Mouse (Mus musculus) CD4-positive, CD25-positive, alpha-beta regulatory T cell, adult 2 months (primary cell): Measurements from ENCODE around the gene Creb5.

Source experiments
- DNase-seq: peaks from one replicate; pipeline ENCODE4 v3.0.0-alpha.2; 2012; ENCODE audit warnings: low read depth, low spot score

Gene Creb5

DNA sequence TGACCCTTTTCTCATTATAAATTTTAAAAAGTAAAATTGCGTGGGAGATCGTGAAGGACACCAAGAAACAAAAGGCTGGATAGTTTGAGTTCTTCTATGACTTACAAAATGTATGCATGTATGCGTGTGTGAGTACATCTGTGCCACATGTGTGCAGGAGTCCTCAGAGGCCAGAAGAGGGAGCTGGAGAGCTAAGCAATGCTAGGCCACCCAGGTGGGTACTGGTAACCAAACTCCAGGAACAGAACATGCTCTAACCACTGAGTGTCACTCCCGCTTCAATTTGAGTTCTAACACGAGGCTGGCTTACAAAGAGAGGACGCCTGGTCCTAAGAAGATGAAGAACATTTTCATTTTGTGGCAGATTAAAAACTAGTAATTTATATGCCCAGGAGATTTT, 203.8 kb downstream of the Creb5 start:
- peak; percentile 7 for DNase-seq

DNA sequence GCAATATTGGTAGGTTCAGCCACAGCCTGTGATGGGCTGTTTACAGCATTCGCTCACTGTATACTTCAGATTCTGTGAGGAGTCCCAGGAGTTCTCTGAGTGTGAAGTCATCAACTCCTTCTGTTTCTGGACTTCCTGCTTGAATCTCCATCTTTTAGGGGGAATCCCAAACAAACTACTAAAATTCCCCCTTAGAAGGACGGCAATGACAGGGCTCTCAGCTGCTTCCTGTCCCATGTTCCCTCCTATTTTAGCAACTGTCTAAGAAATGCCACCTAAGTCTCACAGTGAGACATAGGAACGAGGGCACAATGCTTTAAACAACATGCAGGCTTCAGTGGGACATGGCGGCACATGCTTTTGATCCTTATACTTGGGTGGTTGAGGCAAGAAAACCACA, 204.3 kb downstream of the Creb5 start:
- no peak for DNase-seq

DNA sequence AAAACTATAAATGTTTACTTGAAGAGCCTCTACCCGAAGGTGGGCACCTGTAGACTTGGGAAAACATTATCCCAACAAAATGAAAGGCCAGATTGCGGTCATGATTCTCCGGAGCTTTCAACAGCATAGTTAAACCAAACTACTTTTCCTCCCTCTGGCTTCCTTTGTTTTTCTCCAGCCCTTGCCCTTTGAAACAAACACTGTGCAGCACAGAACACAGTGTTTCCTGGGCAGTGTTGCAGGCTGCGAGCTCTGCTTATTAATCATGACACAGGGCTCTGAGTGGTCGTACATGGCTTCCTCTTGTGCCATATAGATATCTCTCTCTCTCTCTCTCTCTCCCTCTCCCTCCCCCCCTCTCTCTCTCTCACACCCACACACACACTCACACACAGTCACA, 206.8 kb downstream of the Creb5 start:
- no peak for DNase-seq

DNA sequence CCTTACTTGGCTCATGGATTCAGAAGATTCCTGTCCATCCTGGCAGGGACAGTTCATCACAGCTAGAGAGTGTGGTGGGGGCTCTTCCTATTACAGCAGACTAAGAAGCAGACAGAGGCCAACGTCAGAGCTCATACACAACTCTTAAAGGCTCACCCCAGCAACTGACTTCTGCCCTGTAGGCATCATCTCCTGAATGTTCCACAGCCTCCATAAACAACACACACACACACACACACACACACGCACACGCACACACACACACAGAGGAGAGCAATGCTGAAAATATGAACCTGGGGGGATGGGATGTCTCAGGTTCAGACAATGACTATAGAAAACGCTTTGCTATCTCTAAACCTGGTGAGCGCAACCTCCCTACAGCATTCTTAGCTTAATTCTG, 208.6 kb downstream of the Creb5 start:
- no peak for DNase-seq

DNA sequence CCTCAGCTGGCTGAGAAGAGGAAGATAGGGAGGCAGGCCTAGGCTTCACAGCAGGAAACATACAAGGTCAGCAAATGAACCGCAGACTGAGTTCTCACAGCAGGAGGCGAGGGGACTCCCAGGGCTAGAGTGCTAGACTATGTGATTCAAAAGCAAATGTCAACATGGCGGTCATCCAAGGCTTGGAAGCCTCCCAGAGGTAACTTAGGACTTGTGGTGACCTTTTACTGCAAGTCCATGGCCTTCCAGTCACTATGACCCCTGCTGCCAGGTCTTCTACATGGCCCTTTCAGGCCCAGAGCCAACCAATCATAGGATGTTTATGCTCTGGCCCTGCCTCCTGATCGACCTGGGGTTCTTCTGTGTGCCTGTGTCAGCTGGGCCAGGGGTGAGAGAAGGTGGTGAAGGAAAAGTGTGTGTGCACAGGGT, 209.3 kb downstream of the Creb5 start:
- peak; percentile 1 for DNase-seq

DNA sequence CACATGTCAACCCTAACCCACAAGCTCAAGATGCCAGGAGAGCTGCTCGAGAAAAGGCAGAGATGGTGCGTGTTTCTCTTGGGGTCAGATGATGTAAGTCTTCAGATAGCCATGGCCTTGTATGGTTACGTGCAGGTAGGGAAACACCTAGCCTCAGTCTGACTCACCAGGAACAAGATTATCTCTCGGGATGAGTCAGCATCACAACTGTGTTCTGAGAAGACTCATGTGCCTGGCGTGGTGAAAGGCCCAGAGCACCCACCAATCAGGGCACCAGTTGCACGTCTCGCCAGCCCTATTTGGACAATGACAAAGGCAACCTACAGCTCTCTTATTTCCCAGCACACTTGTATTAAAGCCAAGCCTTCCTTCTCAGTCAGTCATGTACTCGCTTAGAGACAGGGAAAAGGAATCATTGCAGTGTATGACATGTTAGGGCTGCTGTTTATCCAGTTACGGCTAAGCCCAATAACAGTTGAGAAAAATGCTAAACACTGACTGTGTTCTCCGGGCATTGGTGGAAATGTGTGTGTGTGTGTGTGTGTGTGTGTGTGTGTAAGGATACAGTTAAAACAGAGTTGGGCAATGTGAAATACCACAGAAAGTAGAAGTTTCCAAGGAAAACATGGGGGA, 210.9 kb downstream of the Creb5 start:
- peak; percentile 32 for DNase-seq

DNA sequence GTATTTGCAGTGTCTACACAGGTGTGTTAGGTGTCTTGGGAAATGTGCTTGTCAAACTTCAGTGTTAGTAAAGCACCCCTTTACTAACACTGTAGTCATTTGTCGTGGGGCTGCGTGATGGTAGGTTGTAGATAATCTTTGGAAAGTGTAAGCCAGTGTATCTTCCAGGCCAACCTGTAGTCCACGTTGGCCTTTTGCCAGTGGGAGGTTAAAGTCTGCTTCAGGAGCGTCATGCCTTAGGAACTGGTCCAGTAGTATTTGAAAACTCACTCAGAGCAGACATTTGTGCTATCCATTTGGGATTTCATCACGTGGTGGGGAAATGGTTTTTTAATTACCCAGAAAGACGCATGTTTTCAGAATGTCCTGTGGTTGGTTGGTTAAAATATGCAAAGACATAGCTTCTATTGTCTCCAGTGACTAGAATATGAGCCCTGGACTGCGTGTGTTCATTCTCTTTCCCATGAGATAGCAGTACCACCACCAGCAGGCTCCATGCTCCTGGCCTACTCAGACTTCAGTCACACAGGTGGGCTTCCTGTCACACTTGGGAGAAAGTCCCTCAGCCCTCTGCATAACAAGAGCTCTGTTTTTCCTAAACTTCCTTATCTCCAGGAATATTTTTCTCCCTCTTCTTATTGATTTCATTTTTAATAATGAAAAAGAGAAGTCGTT, 212.7 kb downstream of the Creb5 start:
- no peak for DNase-seq

DNA sequence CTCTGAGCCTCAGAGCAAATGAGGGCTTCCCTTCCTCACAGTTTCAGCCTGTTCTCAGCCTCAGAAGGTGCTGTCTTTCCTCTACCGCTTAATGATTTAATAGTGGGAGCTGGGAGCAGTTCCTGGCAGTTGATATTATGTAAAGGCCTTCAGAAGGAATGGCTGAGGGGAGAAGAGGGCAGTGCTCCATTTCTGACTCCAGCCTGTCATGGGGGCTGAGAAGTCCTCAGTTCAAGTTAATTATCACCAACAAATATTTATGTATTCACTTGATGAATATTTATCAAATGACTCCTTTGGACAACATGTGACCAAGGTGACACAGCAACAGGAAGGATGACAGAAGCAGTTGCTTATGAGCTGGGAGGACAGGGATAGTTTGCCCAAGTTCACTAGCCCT, 214.2 kb downstream of the Creb5 start:
- DNase-seq = no peak

DNA sequence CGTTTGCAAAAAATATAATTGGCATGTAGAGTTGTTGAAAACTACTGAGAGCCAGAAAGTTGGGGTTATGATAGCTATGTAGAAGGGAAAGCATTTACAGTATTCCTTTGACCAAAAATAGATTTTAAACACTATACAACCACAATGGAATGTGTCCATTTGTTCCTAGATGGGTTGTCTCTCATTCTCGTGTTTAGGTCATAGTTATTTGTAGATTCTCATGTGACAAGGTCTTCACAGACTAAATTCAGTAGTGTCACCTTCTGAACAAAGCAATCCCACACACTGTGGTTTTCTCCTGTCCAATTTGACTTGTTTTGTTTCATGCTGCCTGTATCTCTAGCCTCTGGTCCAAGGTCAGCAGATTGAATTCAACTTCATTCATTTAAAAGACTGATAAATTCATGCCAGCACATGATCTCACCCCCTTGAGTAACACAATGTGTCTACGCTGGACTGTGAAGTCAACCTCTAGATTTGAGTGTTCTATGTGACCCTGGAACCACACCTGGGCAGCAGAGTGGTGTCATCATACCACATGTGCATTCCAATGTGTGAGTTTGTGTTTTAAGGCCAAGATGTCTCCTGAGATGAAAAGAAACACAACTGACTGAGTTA, 220.0 kb downstream of the Creb5 start:
- no peak for DNase-seq

DNA sequence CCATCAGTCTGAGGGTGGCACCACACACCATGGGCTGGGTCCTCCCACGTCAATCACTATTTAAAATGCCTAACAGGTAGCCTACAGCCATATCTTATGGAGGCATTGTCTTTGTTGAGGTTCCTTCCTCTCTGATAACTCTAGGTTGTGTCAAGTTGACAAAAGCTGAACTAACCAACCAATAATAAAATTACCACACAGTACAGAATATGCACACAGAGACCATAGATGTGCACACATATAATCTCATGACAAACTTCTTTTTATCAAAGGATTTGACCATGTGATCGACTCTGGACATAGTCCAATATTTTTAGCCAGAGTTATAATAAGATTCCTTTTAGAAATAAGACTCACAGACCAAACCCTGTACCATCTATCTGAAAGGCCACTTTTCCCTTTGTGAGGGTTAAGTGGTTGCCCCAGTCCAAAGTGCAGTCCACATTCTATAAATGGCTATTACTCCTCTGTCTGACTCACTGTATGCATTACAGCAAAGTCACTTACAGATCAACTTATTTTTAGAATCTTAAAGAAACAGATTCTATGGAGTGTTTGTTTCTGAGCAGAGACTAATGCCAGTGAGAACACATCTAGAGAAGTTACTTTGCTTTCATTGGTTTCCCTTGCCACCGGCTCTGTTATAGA, 221.9 kb downstream of the Creb5 start:
- DNase-seq = no peak

DNA sequence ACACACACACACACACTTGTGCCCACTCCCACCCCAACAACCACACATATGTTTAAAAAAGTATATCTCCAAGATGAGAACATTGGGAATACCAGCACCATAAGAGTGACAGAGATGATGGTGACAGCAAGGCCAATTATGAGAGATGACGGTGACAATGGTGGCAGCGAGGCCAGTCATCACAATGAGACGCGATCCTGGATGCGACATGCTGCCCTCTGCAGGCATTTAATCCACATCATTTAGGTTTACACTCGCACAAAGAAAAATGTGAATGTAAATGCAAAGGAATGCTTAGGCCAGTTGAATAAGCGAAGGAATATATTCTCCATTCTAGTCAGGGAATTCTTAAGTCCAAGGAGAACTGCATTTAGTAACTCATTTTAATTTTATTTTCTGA, 222.9 kb downstream of the Creb5 start:
- no peak for DNase-seq

DNA sequence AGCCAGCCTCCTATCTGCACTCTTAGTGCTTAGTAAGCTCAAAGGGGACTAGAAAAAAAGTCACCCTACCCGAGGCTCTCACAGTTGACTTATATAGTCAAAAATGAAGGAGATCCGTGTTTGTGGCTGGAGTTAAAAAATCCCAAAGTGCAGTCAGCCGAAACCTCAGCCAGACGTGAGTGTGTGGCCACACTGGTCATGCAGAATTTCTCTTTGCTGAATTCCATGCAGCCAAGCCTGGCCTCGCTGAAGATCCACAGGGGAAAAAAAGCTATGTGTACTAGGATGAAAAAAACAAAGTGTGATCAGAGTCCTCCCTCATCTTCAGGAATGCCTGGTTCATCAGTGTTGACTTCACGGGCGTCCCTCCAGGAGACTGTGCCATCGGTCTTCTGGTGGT, 225.2 kb downstream of the Creb5 start:
- no peak for DNase-seq

DNA sequence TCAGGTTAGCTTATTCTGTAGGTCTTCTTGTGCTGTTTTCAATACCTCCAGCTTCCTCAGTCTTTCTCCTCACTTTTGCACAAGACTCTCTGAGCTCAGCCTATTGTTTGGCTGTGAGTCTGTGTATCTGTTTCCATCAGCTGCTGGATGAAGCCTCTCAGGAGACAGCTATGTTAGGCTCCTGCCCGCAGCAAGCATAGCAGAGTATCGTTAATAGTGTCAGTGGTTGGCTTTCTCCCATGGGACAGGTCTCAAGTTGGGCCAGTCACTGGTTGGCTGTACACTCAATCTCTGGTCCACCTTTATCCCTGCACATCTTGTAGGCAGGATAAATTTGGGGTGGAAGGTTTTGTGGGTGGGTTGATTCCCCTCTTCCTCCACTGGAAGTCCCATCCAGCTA, 226.3 kb downstream of the Creb5 start:
- no peak for DNase-seq

DNA sequence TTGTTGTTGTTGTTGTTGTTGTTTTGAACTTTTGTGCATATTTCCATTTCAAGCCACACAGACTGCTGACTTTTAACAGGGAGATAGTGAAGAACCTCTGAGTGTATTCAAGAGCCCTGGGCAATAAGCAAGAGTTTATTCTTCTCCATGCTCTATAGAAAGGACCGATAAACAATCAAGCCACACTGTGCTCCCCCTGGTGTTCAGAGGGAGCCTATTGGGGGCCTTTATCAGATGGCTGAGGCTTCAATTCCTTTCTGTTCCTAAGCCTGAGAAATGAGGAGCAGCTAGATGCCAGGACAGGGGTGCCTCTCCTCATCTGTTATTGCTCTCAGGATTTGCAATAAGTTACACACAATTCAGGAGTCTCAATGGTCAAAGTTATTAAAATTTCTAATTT, 227.8 kb downstream of the Creb5 start:
- no peak for DNase-seq

DNA sequence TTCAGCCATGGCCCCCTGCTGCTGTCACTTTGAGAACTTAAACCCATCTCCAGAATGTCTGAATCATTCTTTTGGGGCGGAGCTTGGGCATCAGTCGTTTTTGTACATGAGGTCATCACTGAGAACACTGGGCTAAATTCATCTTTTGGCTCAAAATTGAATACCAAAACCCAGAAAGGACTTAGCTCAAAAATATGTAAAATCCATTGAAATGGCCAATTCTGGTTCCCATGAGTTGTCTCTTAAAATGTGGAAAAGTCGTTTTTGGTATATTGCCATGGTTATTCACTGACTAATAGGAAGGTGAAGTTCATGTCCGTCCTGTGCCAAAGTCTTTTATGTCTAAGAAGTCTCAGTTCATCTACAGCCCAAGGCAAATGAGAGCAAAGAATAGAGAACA, 228.5 kb downstream of the Creb5 start:
- no peak for DNase-seq

DNA sequence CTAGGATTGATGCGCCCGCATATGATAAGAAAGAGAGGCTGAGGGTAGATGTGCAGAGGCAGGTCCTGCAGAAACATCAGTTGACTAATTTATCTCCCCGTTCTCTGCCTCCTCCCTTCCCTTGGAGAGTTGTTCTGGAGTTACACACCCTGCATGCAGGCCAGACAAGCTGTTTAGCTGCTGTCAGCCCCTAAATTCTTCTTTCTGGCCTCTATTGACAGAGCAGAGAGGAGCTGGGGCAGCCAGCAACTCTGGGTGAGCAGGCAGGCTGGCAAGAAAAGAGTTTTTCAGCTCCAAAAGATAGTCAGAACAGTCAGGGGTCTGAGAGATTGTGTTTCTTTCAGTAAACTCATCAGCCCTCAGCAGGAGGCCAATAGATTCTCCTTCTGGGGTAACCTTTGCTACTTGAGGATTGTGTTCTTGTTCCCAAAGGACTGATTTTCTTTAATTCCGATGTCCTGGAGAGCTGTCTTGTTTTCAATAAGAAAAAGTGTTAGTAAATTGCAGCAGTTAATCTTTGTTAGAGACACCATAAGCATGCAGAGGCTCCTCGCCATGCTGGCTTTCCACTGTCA, 230.4 kb downstream of the Creb5 start:
- DNase-seq = no peak

DNA sequence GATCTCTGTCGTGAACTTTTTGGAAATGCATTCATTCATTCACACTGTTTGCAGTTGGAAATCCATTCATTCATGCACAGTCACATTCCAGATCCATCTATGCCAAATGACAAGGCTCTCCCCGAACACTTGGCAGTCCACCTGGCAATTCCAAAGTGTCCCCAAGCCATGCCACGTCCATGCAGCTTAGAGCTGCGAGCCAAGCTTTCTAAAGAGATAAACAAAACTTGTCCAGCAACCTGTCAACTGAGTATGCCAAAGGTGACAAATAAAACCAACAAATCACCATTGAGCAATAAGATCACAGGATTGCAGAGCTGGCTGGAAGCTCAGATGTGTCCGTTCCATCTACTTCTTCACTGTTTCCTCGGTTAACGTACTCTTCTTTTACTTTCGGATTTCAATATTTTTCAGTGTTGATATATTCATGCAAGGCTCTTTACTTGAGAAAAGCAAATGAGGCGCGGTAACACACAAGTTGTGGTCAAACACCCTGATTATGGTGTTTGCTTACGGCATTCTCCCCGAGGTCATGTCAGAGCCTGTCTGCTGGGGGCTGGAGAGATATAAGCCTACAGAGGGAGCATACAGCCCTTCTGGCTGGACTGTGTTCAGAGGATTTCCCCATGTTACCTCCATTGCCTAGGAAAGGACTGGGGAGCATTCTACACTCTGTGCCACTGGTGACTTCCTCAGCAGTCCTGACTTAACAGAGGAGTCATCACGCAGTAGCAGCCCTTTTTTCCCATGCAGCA, 236.8 kb downstream of the Creb5 start:
- no peak for DNase-seq

DNA sequence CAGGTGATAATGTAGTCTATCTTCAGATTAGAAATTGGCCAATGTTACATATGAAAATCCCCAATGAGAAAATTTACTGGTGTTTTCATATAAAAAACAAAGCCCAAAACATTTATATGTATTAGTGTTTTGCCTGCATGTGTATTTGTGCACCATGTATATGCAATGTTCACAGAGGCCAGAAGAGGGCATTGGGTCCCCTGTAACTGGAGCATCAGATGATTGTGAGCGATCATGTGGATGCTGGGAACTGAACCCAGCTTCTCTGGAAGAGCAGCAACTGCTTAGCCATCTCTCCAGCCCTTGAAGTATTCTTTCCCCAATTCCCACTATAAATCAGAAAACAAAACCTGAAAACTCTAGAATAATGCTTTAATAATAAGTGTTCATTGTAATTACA, 239.4 kb downstream of the Creb5 start:
- no peak for DNase-seq

DNA sequence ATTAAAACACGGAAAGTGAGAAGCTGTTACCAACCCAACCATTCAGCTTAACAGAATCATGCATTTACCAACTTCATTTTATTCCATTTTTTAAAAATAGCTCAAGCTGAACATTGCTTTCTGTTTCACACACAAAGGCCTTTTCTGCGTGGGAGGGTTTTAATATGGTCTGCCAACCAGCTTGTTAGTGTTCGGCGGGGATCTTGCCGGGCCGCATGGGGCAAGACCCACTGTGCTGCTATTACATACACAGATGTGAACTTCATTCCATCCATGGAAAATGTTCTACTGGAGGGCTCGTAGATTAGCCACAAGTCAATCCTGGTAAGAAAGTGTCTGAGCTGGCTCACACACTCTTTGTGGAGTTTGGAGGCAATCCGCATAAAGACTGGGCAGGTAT, 243.7 kb downstream of the Creb5 start:
- no peak for DNase-seq

DNA sequence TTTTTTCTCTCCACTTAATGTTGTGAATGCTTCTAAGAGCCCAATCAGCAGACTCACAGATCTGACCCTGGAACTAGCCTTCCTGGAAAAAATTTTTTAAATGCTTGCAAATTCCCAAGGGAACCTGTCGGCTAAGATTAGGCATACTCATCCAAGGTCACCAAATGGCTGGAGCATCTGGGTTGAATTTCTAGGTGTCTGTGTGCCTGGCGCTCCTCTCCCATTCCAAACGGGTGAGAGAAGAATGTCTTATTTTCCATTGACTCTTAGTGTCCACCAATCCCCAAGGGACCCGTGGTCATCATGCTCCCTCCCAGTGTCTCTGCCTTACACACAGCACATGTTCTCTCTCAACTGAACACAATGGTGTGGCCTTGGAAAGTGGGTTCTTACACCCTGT, 244.4 kb downstream of the Creb5 start:
- DNase-seq = no peak

DNA sequence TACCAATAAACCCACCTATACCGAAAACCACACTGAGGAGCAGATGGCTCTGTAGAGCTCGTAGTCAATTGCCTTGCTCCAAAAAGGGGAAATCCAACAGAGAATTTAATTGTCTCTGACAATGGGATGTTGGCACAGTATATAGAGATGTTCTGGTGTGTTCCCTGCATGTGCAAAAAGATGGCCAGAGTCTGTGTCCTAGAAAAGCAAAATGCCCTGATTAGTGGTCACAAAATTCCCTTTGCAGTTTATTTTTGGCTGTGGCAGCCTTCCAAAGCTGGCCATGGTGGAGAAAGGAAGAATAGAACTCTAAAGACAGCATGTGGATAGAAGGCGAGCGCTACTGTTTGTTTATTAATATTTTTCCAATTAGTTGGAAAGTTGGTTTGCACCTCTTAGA, 250.5 kb downstream of the Creb5 start:
- no peak for DNase-seq

DNA sequence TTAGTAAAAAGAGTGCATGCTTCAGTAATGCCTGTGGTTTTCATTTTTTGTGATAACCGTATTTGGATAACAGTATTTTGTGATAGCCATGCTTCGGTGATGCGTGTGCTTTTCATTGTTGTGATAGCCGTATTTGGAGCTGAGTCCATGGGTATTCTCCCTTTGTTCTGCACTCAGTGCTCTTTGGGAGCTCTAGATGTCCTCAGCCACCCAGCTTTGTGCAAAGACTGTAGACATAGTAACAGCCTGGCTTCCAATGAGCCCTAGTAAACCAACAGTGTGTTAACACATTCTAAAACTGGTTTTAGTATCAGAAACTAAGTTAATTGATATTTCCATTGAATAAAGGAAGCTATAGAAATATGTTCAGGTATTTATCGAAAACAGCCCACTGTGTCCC, 254.7 kb downstream of the Creb5 start:
- DNase-seq = no peak
